Mouse (Mus musculus) cerebellum, adult 2 months (tissue): ENCODE results near the gene Coro7. TPM values are rescaled to one million over a fixed set of nuclear protein-coding genes. Genes with fewer than 3 reads are reported as not detected.

Source experiments
- DNase-seq, 2 experiments: peaks; one replicate each; pipeline ENCODE4 v3.0.0; 2021
- H3K27ac ChIP-seq: fragments of 200-500 bp; 2 replicates; pipeline ENCODE4 v1.5.1; 2012; ENCODE audit warnings: low read length, control low read depth, inconsistent platforms; ENCODE audit not compliant: insufficient read depth
- H3K27me3 ChIP-seq: fragments of 200-500 bp; 2 replicates; pipeline ENCODE4 v1.6.1; 2012; ENCODE audit warnings: inconsistent platforms, mild to moderate bottlenecking, low read length, moderate library complexity; ENCODE audit not compliant: control insufficient read depth, insufficient read depth
- H3K4me1 ChIP-seq: fragments of 200-500 bp; 2 replicates; pipeline ENCODE4 v1.6.1; 2011; ENCODE audit warnings: low read length; ENCODE audit not compliant: control insufficient read depth, insufficient read depth
- H3K4me3 ChIP-seq: fragments of 200-500 bp; replicated peaks from 2 replicates; pipeline ENCODE3; 2011; ENCODE audit warnings: mild to moderate bottlenecking, low read depth, low read length, control low read depth; ENCODE audit not compliant: insufficient read depth
- CTCF ChIP-seq: fragments of 200-500 bp; IDR thresholded peaks from 2 replicates; pipeline ENCODE4 v1.5.1; 2011; ENCODE audit warnings: low read depth, mild to moderate bottlenecking, control low read depth, low read length, moderate library complexity, borderline replicate concordance; ENCODE audit not compliant: insufficient read depth
- POLR2A ChIP-seq: fragments of 200-500 bp; IDR thresholded peaks from 2 replicates; pipeline ENCODE4 v1.6.1; 2011; ENCODE audit warnings: low read length, control low read depth, borderline replicate concordance; ENCODE audit not compliant: insufficient read depth
- WGBS: fragments of 180-500 bp; shearing (Covaris S2); methylation state at CpG from one replicate; pipeline ENCODE4 v1.1.7; 2018; 5-methylcytosine and 5-hydroxymethylcytosine counted together
- polyA plus RNA-seq: library from polyadenylated mRNA; depleted of rRNA; stranded (reverse); fragments of >200 nt; gene quantifications from 2 replicates; pipeline ENCODE4 v1.2.3, GENCODE M21; 2012

Coro7 gene
- polyA plus RNA-seq, 1 experiment: 86.1 TPM

GRCm38 (mm10) chr16:4635760-4636159 lies 43.8 kb downstream of the Coro7 start:
- 59% methylated on average over 4 of the region's 4 CpGs for WGBS
- H3K27me3 ChIP-seq: no peaks in the 10 kb centered on the region
- H3K27ac ChIP-seq: no peak overlapping the region
- TF ChIP-seq CTCF (no peak), POLR2A (no peak)
- no peak for DNase-seq
- no peaks in the 10 kb centered on the region for H3K4me1 ChIP-seq
- no peak overlapping the region for H3K4me3 ChIP-seq

GRCm38 (mm10) chr16:4634681-4635080 lies 44.9 kb downstream of the Coro7 start:
- no peak overlapping the region for H3K27ac ChIP-seq
- TF ChIP-seq CTCF (no peak), POLR2A (no peak)
- DNase-seq: no peak
- no peaks in the 10 kb centered on the region; the same call in 1 of the 2 replicates for H3K4me1 ChIP-seq
- no peaks in the 10 kb centered on the region for H3K27me3 ChIP-seq
- 78% methylated on average over 9 of the region's 9 CpGs for WGBS
- no peak overlapping the region for H3K4me3 ChIP-seq

GRCm38 (mm10) chr16:4633661-4634060 lies 45.9 kb downstream of the Coro7 start:
- TF ChIP-seq POLR2A (no peak), CTCF (no peak)
- H3K4me3 ChIP-seq: no peak overlapping the region
- H3K27me3 ChIP-seq: no peaks in the 10 kb centered on the region
- DNase-seq: no peak
- 90% methylated on average over 3 of the region's 3 CpGs for WGBS
- no peak overlapping the region for H3K27ac ChIP-seq
- no peaks in the 10 kb centered on the region; the same call in 1 of the 2 replicates for H3K4me1 ChIP-seq

- Histone ChIP-seq H3K27me3 (no peaks in the 10 kb centered on the region), H3K27ac (no peak overlapping the region), H3K4me1 (no peaks in the 10 kb centered on the region; the same call in 1 of the 2 replicates), H3K4me3 (no peak overlapping the region)
- DNase-seq: peak in 1 of 2 experiments; percentile 48
- 54% methylated on average over 7 of the region's 7 CpGs for WGBS
- TF ChIP-seq CTCF (peak; percentile 54; the same call in 1 of the 2 replicates), POLR2A (no peak)
Measured at GRCm38 (mm10) chr16:4632050-4632449, 47.5 kb downstream of the Coro7 start.

GRCm38 (mm10) chr16:4629950-4630349 lies 49.6 kb downstream of the Coro7 start:
- no peak for TF ChIP-seq POLR2A
- TF ChIP-seq CTCF: peak; percentile 98
- Histone ChIP-seq H3K27ac (no peak overlapping the region), H3K4me3 (no peak overlapping the region), H3K27me3 (no peaks in the 10 kb centered on the region), H3K4me1 (no peaks in the 10 kb centered on the region; the same call in 1 of the 2 replicates)
- peak; percentile 70 to 88 for DNase-seq
- WGBS: 24% methylated on average over 6 of the region's 6 CpGs

- Histone ChIP-seq H3K27ac (no peak overlapping the region), H3K27me3 (no peaks in the 10 kb centered on the region), H3K4me3 (no peak overlapping the region), H3K4me1 (no peaks in the 10 kb centered on the region; the same call in 1 of the 2 replicates)
- no peak for DNase-seq
- WGBS: 93% methylated on average over 9 of the region's 9 CpGs
- TF ChIP-seq CTCF: no peak
- no peak for TF ChIP-seq POLR2A
Measured at GRCm38 (mm10) chr16:4628898-4629419, 50.6 kb downstream of the Coro7 start.

- TF ChIP-seq POLR2A: no peak
- TF ChIP-seq CTCF: no peak
- no peak for DNase-seq
- 89% methylated on average over 6 of the region's 6 CpGs for WGBS
Measured at GRCm38 (mm10) chr16:4627105-4627504, 52.5 kb downstream of the Coro7 start.

GRCm38 (mm10) chr16:4624481-4625110 lies 55.0 kb downstream of the Coro7 start, which contains the start of gene Pam16:
Gene Pam16 (minus strand): TSS chr16:4624988.
- H3K4me1 ChIP-seq: peaks cover 9% of the 10 kb centered on the region
- TF ChIP-seq POLR2A (peak; percentile 73; the same call in 1 of the 2 replicates), CTCF (no peak)
- peak within 1 kb of the TSS; percentile 42; the same call in 1 of the 2 replicates for H3K27ac ChIP-seq
- H3K27me3 ChIP-seq: no peaks in the 10 kb centered on the region
- under 1% methylated on average over 56 of the region's 56 CpGs for WGBS
- DNase-seq: peak; percentile 90 to 91
- H3K4me3 ChIP-seq: peak within 1 kb of the TSS; percentile 72

More at GRCm38 (mm10) chr16:4627105-4627504, 52.5 kb downstream of the Coro7 start:
- Histone ChIP-seq H3K27me3 (no peaks in the 10 kb centered on the region), H3K27ac (no peak overlapping the region), H3K4me1 (peaks cover 6% of the 10 kb centered on the region), H3K4me3 (no peak overlapping the region)
